Mouse (Mus musculus) right cerebral cortex, postnatal 36 days (tissue): ENCODE data around the gene Vsig10l.
A peak's percentile ranks its signal among the peaks of the same experiment; 100 is the strongest.

Source experiments
- DNase-seq, 2 experiments: peaks; one replicate each; pipeline ENCODE4 v3.0.0; 2022; ENCODE audit warnings: low spot score in 2 of 2, mixed read lengths in 1 of 2

The Vsig10l gene

GRCm38 (mm10) chr7:43462851-43463250, at the start of gene Vsig10l:
Vsig10l (plus strand) TSS chr7:43463151.
- DNase-seq: no peak

DNA sequence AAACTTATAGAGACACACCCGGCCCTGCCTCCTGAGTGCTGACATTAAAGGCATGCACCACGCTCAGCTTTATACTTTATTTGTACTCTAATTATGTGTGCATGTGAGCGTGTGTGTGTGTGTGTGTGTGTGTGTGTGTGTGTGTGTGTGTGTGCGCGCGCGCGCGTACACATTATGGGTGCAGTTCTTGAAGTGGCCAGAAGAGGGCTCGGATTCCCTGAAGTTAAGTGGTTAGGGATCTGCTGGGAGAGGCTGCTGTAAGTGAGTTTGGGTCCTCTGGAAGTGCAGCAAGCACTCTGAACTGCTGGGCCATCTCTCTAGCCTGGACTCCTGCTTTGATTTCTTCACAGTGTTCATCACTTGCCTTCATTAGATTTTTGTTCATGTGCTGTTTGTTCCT, 45.7 kb upstream of the Vsig10l start:
- no peak for DNase-seq

GRCm38 (mm10) chr7:43422995-43423617, 39.8 kb upstream of the Vsig10l start:
- DNase-seq: peak; percentile 55 to 62

GRCm38 (mm10) chr7:43423991-43424625, 38.8 kb upstream of the Vsig10l start:
- DNase-seq: no peak

- DNase-seq: no peak
These were observed 35.5 kb upstream of the Vsig10l start, which contains the start of gene Lim2 for GRCm38 (mm10) chr7:43427406-43427805. Lim2 (plus strand) TSS chr7:43427670.

DNA sequence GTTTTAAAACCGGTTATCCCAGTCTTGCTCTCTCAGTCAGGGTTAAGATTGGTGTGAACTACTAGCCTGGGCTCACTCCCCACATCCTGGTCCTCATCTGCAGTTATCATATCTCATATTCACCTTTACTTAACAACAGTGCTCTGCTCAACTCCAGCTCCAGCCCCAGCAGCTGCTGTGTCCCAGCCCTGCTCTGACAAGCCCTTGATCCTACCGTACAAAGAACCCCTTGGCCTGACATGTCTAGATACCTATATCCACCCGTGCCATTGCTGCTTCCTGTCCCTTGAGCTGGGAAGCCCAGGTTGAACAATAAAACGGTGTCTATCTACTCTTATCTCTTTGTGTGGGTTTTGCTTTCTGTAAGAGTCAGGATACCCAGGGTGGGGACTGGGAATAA, 33.5 kb upstream of the Vsig10l start:
- no peak for DNase-seq

DNA sequence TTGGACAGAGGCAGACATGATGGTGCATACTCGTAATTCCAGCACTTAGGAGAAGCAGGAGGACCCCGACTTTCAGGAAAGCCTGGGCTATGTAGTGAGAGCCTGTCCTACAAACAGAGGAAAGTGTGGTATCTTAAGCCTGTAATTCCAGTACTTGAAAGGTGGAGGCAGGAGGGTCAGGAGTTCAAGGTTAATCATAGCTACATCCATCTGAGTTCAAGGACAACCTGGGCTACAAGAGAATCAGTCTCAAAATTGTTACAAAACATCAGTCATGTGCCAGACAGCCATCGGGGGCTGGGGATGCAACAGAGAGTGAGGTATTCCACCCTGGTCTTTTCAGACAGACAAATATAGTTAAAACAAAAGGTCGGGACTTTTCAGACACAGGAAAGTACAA, 30.1 kb upstream of the Vsig10l start:
- no peak for DNase-seq

GRCm38 (mm10) chr7:43434676-43435075, 28.3 kb upstream of the Vsig10l start:
- DNase-seq: no peak

GRCm38 (mm10) chr7:43436341-43437255, 26.4 kb upstream of the Vsig10l start, which contains the start of gene Nkg7:
Nkg7 (plus strand) TSS chr7:43437073.
- no peak for DNase-seq

GRCm38 (mm10) chr7:43438611-43439010, 24.3 kb upstream of the Vsig10l start:
- no peak for DNase-seq

DNA sequence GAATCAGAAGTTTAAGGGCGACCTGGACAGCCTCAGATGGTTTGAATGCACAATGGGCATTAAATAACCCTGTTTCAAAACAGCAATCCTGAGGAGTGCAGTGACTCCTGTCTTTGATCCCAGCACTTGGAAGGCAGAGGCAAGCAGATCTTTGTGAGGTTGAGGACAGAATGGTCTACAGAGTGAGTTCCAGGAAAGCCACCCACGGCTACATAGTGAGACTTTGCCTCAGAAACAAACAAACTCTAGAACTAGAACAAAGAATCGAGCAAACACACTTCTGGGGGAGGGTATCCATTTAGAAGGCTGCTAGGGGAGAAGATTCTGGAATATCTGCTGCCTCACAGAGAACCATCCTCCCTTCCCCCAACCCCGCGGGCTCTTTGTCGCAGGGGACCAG, 22.5 kb upstream of the Vsig10l start, which contains the start of gene Cldnd2:
Cldnd2 (plus strand) TSS at position 301 of the 400 bp plus-strand sequence.
- DNase-seq: no peak

- no peak for DNase-seq
These were observed 21.9 kb upstream of the Vsig10l start for GRCm38 (mm10) chr7:43441071-43441470.

DNA sequence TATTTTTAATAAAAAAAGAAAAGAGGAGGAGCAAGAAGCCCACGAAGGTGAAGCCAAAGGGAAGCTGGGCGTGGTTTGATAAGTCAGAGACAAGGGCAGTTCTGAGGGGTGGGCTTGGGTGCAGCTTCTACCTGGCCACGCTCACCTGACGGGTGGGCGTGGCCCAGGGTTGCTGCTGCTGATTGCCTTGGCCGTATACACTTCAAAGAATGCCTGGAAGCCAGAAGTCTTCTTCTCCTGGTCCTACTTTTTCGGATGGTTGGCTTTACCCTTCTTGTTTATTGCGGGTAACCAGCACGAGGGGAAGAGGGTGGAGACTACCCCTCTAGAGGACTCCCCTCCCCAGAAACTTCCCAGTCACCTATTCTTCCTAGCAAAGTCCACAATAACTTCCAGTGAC, 20.3 kb upstream of the Vsig10l start:
- no peak for DNase-seq

DNA sequence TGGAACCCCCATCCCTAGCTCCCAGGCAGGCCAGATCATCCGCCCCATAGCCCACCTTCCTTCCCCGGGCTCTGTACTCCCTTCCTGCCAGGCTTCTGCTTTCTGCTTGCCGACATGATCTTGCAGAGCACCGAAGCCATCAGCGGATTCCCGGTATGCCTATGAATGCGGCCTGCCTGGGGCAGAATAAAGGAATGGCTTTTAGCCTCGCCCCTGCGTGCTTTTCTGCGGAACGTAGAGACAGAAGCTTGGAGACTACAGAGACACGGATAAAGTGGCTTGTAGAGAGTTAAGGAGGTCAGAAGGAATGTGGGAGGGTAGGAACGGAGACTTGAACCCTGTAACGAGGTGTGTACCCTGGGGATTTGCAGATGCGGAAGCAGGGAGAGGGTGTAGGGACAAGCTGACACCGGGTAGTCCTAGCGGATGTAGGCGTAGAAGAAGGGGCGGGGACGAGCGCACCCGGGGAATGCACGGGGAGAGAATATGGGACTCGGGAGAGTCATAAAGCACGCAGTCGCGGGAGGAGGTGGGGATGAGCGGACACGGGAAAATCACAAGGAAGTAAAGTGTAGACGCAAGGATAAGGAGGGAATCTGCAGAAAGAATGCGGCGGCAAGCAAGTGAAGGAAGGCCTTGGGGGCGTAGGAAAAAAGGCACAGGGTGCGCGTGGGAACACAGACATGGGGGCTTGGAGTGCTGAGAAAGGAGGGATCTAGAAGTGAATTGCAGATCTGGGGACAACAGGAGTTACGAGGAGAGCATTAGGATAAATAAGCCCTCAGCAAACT, 19.6 kb upstream of the Vsig10l start:
- DNase-seq: peak; percentile 40 to 58

DNA sequence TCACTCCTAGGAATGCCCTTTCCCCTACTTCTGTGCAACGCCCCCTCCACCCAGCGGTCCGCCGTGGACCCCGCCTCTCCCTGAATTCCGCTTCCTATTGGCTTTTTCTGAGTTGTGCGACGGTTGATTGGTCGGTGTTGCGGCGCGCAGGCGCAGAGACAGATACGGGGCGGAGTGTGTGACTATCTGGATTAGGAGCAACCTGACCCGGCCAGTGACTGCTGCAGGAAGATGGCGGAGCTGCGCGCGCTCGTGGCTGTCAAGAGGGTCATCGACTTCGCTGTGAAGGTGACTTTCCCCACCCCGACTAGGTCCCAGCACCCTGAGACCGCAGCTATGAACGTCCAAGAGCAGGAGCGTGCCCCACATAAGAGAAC, 19.0 kb upstream of the Vsig10l start, which contains the start of the genes Etfb and Gm45233:
Etfb (plus strand) TSS at position 167 of the 377 bp plus-strand sequence.
Gm45233 (plus strand) TSS at position 212 of the 377 bp plus-strand sequence.
- DNase-seq: peak; percentile 93 to 96

- DNase-seq: no peak
These were observed 15.2 kb upstream of the Vsig10l start for GRCm38 (mm10) chr7:43447801-43448200.

DNA sequence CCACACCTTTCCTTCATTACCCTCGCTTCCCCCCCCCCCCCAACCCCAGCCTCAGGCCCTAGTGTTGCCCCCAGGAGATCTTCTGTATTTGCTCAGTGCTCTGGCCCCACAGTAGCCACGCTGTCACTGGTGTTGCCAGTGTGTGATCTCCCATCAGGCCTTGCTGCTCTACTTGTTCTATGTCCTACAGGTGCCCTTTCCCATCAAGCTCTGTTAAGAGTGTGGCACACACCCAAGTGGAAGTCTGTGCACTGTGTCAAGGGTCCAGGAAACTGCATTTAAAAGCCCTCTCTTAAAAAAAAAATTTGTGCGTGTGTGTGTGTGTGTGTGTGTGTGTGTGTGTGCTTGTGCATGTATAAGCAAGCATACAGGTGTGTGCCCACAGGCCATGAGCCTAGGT, 14.7 kb upstream of the Vsig10l start:
- DNase-seq: no peak

GRCm38 (mm10) chr7:43449811-43450210, 13.1 kb upstream of the Vsig10l start:
- no peak for DNase-seq

DNA sequence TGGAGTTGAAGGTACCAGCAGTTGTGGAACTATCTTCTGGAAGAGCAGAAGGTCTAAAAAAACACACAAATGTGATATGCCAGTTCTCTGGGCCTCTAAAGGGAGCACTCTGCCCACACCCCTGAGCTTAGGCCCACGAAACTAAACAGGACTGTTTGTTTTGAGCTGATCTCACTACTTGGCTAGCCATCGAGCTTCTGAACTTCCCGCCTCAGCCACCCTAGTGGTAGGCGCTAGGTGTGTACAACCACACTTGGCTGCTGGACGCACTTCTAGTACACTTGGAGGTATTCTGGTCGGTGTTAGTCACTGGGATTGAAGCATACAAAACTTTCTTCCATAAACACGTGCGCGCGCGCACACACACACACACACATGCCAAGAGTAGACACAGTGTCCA, 11.2 kb upstream of the Vsig10l start:
- DNase-seq: no peak

- DNase-seq: no peak
These were observed 10.3 kb upstream of the Vsig10l start for GRCm38 (mm10) chr7:43452609-43453008.

DNA sequence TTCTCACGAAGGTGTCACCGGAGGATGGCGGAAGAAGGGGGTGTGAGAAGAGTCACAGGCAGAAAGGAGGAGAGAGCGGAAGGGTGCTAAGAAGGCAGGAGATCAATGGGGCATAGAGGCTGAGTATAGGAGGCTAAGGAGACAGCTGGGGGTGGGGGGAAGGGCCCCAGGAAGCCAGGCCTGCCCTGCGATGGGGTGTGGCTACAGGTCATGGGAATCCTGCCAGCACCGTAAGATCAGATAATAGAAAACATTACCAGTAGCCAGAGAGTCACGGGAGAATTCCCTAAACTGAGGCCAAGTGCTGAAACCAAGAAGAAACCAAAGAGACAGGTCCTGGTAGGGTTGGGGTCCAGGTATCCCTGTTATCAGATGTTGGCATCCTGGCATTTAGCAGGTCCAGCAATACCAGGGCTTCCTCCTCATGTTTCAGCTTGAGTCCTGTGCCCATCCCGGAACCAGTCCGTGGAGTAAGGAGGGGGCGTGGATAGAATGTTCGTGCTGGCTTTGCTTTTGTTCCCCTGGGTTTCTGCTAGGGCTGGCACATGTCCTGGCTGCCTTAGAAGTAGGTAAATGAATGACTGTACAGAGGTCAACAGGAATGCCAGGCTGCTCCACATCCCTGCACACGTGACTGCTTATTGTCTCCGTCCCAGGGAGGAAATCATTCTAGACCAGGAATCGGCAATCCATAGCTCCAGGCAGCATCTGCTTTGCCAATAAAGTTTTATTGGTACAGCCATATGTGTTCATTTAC, 9.2 kb upstream of the Vsig10l start:
- no peak for DNase-seq
